Mouse (Mus musculus) midbrain, embryonic 13.5 days (tissue): ENCODE results near the gene Atp5g3. TPM values are rescaled to one million over a fixed set of nuclear protein-coding genes. Genes with fewer than 3 reads are reported as not detected.
"Not testable (repeated sequence)": the region's sequence is repeated elsewhere in the genome, so short reads cannot be mapped to it uniquely, and the experiment has no call there.

Experiments
- ATAC-seq: fragments of 200-750 bp; cut with Nextera tagmentation; 2 replicates; pipeline ENCODE4 v1.8.0; 2017; ENCODE audit warnings: mild to moderate bottlenecking, moderate TSS enrichment, moderate library complexity
- H3K27ac ChIP-seq: fragments of 300-500 bp; sonication (generic); 2 replicates; pipeline ENCODE4 v1.5.1; 2015; ENCODE audit warnings: inconsistent platforms, mild to moderate bottlenecking, moderate library complexity
- H3K27me3 ChIP-seq: fragments of 300-500 bp; sonication (generic); 2 replicates; pipeline ENCODE4 v1.6.1; 2015; ENCODE audit warnings: mild to moderate bottlenecking, inconsistent platforms
- H3K36me3 ChIP-seq: fragments of 300-500 bp; sonication (generic); 2 replicates; pipeline ENCODE4 v1.6.1; 2015; ENCODE audit warnings: mild to moderate bottlenecking, inconsistent platforms
- H3K4me1 ChIP-seq: fragments of 300-500 bp; sonication (generic); replicated peaks from 2 replicates; pipeline ENCODE4 v1.6.1; 2015; ENCODE audit warnings: inconsistent platforms
- H3K4me2 ChIP-seq: fragments of 300-500 bp; sonication (generic); replicated peaks from 2 replicates; pipeline ENCODE4 v1.6.1; 2015; ENCODE audit warnings: moderate library complexity, mild to moderate bottlenecking, inconsistent platforms
- H3K4me3 ChIP-seq: fragments of 300-500 bp; sonication (generic); replicated peaks from 2 replicates; pipeline ENCODE4 v1.5.1; 2015; ENCODE audit warnings: mild to moderate bottlenecking, inconsistent platforms
- H3K9ac ChIP-seq: fragments of 300-500 bp; sonication (generic); replicated peaks from 2 replicates; pipeline ENCODE4 v1.6.1; 2015; ENCODE audit warnings: mild to moderate bottlenecking, inconsistent platforms
- H3K9me3 ChIP-seq: fragments of 300-500 bp; sonication (generic); 2 replicates; pipeline ENCODE4 v1.6.1; 2016; ENCODE audit warnings: mild to moderate bottlenecking, inconsistent platforms
- WGBS: fragments of 180-500 bp; shearing (Covaris S2); methylation state at CpG from one replicate; pipeline ENCODE4 v1.1.7; 2015; 5-methylcytosine and 5-hydroxymethylcytosine counted together
- polyA plus RNA-seq: library from polyadenylated mRNA; unstranded; fragments of >200 nt; fragmentation: Nextera tagmentation; extraction: Ambion mirVana; gene quantifications from 2 replicates; pipeline ENCODE4 v1.2.1, GENCODE M21; 2015

The Atp5g3 gene
- polyA plus RNA-seq, 1 experiment from 2014 or later, result 957 TPM

GRCm38 (mm10) chr2:73925539-73925938 is 14.4 kb upstream of the Atp5g3 start:
- Histone ChIP-seq H3K36me3 (no peaks in the 10 kb centered on the region), H3K4me2 (no peak overlapping the region), H3K9ac (no peak overlapping the region), H3K4me1 (no peaks in the 10 kb centered on the region), H3K27ac (no peak overlapping the region), H3K4me3 (no peak overlapping the region), H3K9me3 (no peaks in the 10 kb centered on the region), H3K27me3 (no peaks in the 10 kb centered on the region; the same call in 1 of the 2 replicates)
- 69% methylated on average over 3 of the region's 3 CpGs for WGBS
- 0 out of 2 replicates have a peak, but pooled peaks have one; percentile 27 for ATAC-seq

- no peaks in the 10 kb centered on the region for H3K4me1 ChIP-seq
- no peak overlapping the region for H3K4me2 ChIP-seq
- no peaks in the 10 kb centered on the region; the same call in 1 of the 2 replicates for H3K27me3 ChIP-seq
- no peaks in the 10 kb centered on the region for H3K36me3 ChIP-seq
- H3K4me3 ChIP-seq, result no peak overlapping the region
- no peak overlapping the region for H3K27ac ChIP-seq
- H3K9me3 ChIP-seq, result no peaks in the 10 kb centered on the region
- peak; percentile 82 for ATAC-seq
- WGBS, result 20% methylated on average over 5 of the region's 5 CpGs
- no peak overlapping the region for H3K9ac ChIP-seq
These were observed 14.0 kb upstream of the Atp5g3 start for GRCm38 (mm10) chr2:73925089-73925488.

GRCm38 (mm10) chr2:73919642-73920041 is 8.5 kb upstream of the Atp5g3 start:
- Histone ChIP-seq H3K9me3 (no peaks in the 10 kb centered on the region), H3K36me3 (no peaks in the 10 kb centered on the region), H3K9ac (no peak overlapping the region), H3K4me3 (no peak overlapping the region), H3K27me3 (peaks cover 5% of the 10 kb centered on the region; the same call in 1 of the 2 replicates), H3K4me2 (no peak overlapping the region), H3K4me1 (no peaks in the 10 kb centered on the region), H3K27ac (no peak overlapping the region)
- ATAC-seq, result no peak
- 83% methylated on average over 7 of the region's 7 CpGs for WGBS

- peaks cover 15% of the 10 kb centered on the region for H3K4me1 ChIP-seq
- no peak overlapping the region for H3K4me3 ChIP-seq
- H3K36me3 ChIP-seq, result peaks cover 20% of the 10 kb centered on the region
- no peaks in the 10 kb centered on the region for H3K9me3 ChIP-seq
- H3K27ac ChIP-seq, result no peak overlapping the region
- no peak overlapping the region for H3K9ac ChIP-seq
- no peak overlapping the region for H3K4me2 ChIP-seq
- ATAC-seq, result no peak
- 84% methylated on average over 3 of the region's 3 CpGs for WGBS
- no peaks in the 10 kb centered on the region for H3K27me3 ChIP-seq
These were observed 1.1 kb upstream of the Atp5g3 start for GRCm38 (mm10) chr2:73912264-73912663.

GRCm38 (mm10) chr2:73910571-73911174 is 453 bp downstream of the Atp5g3 start:
- H3K4me3 ChIP-seq, result peak overlapping the region; percentile 98
- H3K4me1 ChIP-seq, result peaks cover 15% of the 10 kb centered on the region
- H3K4me2 ChIP-seq, result peak overlapping the region; percentile 72
- peak overlapping the region; percentile 100 for H3K9ac ChIP-seq
- peaks cover 32% of the 10 kb centered on the region for H3K36me3 ChIP-seq
- WGBS, result under 1% methylated on average over 40 of the region's 50 CpGs
- no peaks in the 10 kb centered on the region for H3K9me3 ChIP-seq
- peak overlapping the region; percentile 87 for H3K27ac ChIP-seq
- H3K27me3 ChIP-seq, result no peaks in the 10 kb centered on the region
- ATAC-seq, result peak; percentile 74

- Histone ChIP-seq H3K27ac (no peak overlapping the region), H3K36me3 (peaks cover 38% of the 10 kb centered on the region), H3K4me1 (peaks cover 15% of the 10 kb centered on the region), H3K9me3 (no peaks in the 10 kb centered on the region), H3K27me3 (no peaks in the 10 kb centered on the region), H3K4me2 (no peak overlapping the region), H3K9ac (no peak overlapping the region), H3K4me3 (no peak overlapping the region)
- no peak for ATAC-seq
- 90% methylated on average over 2 of the region's 2 CpGs for WGBS
These were observed 2.0 kb downstream of the Atp5g3 start for GRCm38 (mm10) chr2:73909116-73909515.

- ATAC-seq, H3K4me3 ChIP-seq, H3K9me3 ChIP-seq, H3K27me3 ChIP-seq, H3K9ac ChIP-seq, H3K27ac ChIP-seq, H3K4me1 ChIP-seq, H3K4me2 ChIP-seq: not testable (repeated sequence)
- H3K36me3 ChIP-seq, result peaks cover 43% of the 10 kb centered on the region
These were observed 6.4 kb downstream of the Atp5g3 start for GRCm38 (mm10) chr2:73904679-73905078.

GRCm38 (mm10) chr2:73903536-73903935 is 7.6 kb downstream of the Atp5g3 start:
- Histone ChIP-seq H3K36me3 (peaks cover 36% of the 10 kb centered on the region), H3K9ac (no peak overlapping the region), H3K27ac (no peak overlapping the region), H3K9me3 (no peaks in the 10 kb centered on the region), H3K4me1 (no peaks in the 10 kb centered on the region), H3K4me3 (no peak overlapping the region), H3K27me3 (no peaks in the 10 kb centered on the region), H3K4me2 (no peak overlapping the region)
- ATAC-seq, result no peak
- WGBS, result 96% methylated on average over 2 of the region's 2 CpGs

GRCm38 (mm10) chr2:73902328-73902727 is 8.8 kb downstream of the Atp5g3 start:
- not testable (repeated sequence) for H3K4me3 ChIP-seq, H3K9me3 ChIP-seq, H3K27me3 ChIP-seq, H3K27ac ChIP-seq, H3K9ac ChIP-seq, ATAC-seq, H3K4me2 ChIP-seq, H3K4me1 ChIP-seq
- WGBS, result 100% methylated on average over 3 of the region's 3 CpGs
- H3K36me3 ChIP-seq, result peaks cover 24% of the 10 kb centered on the region

GRCm38 (mm10) chr2:73901169-73901568 is 10.0 kb downstream of the Atp5g3 start:
- no peak for ATAC-seq
- H3K27me3 ChIP-seq, result no peaks in the 10 kb centered on the region
- peaks cover 13% of the 10 kb centered on the region for H3K36me3 ChIP-seq
- no peak overlapping the region for H3K4me2 ChIP-seq
- H3K4me1 ChIP-seq, result no peaks in the 10 kb centered on the region
- no peaks in the 10 kb centered on the region for H3K9me3 ChIP-seq
- H3K27ac ChIP-seq, result no peak overlapping the region
- no peak overlapping the region for H3K9ac ChIP-seq
- no peak overlapping the region for H3K4me3 ChIP-seq

GRCm38 (mm10) chr2:73900364-73900763 is 10.8 kb downstream of the Atp5g3 start:
- H3K4me1 ChIP-seq, result no peaks in the 10 kb centered on the region
- H3K4me2 ChIP-seq, result no peak overlapping the region
- no peak overlapping the region for H3K9ac ChIP-seq
- no peak overlapping the region for H3K27ac ChIP-seq
- H3K27me3 ChIP-seq, result no peaks in the 10 kb centered on the region
- peaks cover 12% of the 10 kb centered on the region for H3K36me3 ChIP-seq
- no peak overlapping the region for H3K4me3 ChIP-seq
- 89% methylated on average over 1 of the region's 1 CpGs for WGBS
- no peak for ATAC-seq
- H3K9me3 ChIP-seq, result no peaks in the 10 kb centered on the region

- 68% methylated on average over 4 of the region's 4 CpGs for WGBS
- H3K4me1 ChIP-seq, H3K4me3 ChIP-seq, H3K36me3 ChIP-seq, H3K4me2 ChIP-seq, ATAC-seq, H3K27me3 ChIP-seq, H3K9me3 ChIP-seq, H3K27ac ChIP-seq, H3K9ac ChIP-seq: not testable (repeated sequence)
These were observed 14.2 kb downstream of the Atp5g3 start for GRCm38 (mm10) chr2:73896919-73897318.
